8 mouse cellular contexts compared by ENCODE assay signal in the genomic region with DNA sequence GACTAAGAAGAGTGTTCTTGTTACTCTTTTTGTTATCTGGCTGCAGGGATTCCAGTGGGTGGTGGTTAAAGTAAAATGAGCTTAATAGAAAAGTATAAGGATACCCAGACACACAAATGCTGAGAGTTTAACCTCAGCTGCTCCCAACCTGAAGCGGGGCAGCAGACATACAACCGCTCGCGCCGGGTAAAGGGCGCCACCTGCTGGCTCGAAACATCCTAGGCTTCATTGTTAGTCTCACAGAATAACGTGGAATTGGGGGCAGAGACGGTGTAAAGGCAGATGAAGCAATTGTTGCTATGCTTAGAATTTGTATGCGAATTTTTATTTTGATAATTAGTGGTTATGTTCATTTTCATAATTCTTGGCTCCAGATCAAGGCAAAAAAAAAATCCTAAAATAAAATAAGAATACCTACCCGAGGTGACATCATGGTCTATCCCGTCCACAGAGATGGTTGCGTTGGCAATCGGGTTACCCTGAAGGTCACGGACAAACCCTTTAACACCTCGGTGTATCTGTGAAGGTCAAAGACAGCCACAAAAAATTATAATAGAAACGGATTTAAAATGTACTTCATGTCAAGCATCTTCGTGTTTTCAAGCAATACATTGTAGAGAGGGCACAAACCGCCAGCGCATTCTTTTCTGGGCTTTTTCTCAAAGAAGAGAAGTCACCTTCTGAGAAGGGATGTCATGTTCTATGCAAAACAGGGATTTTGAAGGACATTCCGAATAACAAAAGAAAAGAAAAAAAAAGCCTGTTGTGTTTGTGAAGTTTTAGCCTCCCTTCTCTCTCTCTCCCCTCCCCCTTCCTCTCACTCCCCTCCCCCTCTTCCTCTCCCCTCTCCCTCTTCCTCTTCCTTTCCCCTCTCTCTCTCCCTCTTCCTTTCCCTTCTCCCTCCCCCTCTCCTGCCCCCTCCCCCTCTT.
DNase-seq lines count a peak whose midpoint lies in the region; ATAC-seq lines count a peak whose summit lies in the region.

No protein-coding gene starts in this region.

- DNase-seq in urinary bladder, adult 18-20 months (ENCODE audit: low spot score in 2 of 2): peak; percentile 38 to 58
- no peak for DNase-seq in urinary bladder, postnatal 10 days (ENCODE audit: low spot score)
- peak; percentile 78 to 87 for DNase-seq in cerebellum, postnatal 25 days
- peak; percentile 20 to 42 for DNase-seq in gastrocnemius, adult 8-10 months (ENCODE audit: low spot score in 2 of 2)
- DNase-seq in kidney, adult 8-10 months: peak; percentile 15 to 74
- peak; percentile 86 for DNase-seq in limb, embryonic 11.5 days (ENCODE audit: low spot score)
- peak; percentile 32 for DNase-seq in naive thymus-derived CD4-positive, alpha-beta T cell, adult 2 months (ENCODE audit: low read depth)
- peak; percentile 60 for DNase-seq in testis, postnatal 14 days (ENCODE audit: low spot score)

- ATAC-seq in limb, embryonic 11.5 days (ENCODE audit: insufficient number of reproducible peaks, low FRiP score, low TSS enrichment, low read depth): 0 out of 2 replicates have a peak, but pooled peaks have one; percentile 55

- no peak overlapping the region for H3K4me3 ChIP-seq in limb, embryonic 11.5 days (ENCODE audit: low read depth, low read length)

- no peaks in the 10 kb centered on the region for H3K27me3 ChIP-seq in limb, embryonic 11.5 days (ENCODE audit: control insufficient read depth, insufficient read depth, low read length)

- no peaks in the 10 kb centered on the region for H3K9me3 ChIP-seq in limb, embryonic 11.5 days (ENCODE audit: control insufficient read depth, low read length)

- no peak overlapping the region for H3K27ac ChIP-seq in limb, embryonic 11.5 days (replicated peaks; ENCODE audit: low read depth, low read length)

- no peak overlapping the region for H3K9ac ChIP-seq in limb, embryonic 11.5 days (ENCODE audit: low read length)

- 35% methylated on average over 21 of the region's 21 CpGs for WGBS in limb, embryonic 11.5 days

- H3K4me1 ChIP-seq in limb, embryonic 11.5 days (ENCODE audit: control insufficient read depth, insufficient read depth, low read length): no peaks in the 10 kb centered on the region; the same call in 1 of the 2 replicates

- no peak overlapping the region for H3K4me2 ChIP-seq in limb, embryonic 11.5 days (ENCODE audit: low read depth, severe bottlenecking)

- no peaks in the 10 kb centered on the region for H3K36me3 ChIP-seq in limb, embryonic 11.5 days (ENCODE audit: control insufficient read depth, insufficient read depth, low read length)
